Comparison of ENCODE assay signal across 24 mouse cellular contexts in the genomic region with DNA sequence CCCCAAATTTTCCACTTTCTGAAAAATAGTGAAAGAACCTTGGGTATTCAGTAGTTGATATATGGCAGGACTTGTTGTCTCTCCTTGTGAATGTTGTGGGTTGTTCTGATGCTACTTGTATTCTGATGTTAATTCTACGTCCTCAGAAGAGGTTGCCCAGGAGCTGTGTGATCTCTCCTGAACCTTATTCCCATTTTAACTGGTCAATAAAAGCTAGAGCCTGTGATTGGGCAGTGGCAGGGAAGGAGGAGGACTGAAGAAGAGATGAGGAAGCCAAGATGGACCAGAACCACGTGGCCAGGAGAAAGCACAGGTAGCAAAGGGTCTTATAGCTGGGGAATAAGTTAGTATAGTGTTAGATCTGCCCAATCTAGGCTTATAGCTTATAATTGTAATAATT.
"Had no signal": no experiment of that assay in that cellular context is flagged by ENCODE, and none has a peak within 500 bp of the region (broad histone marks: within the 10 kb centered on the region; RNA-seq: fewer than 3 reads in every experiment).

No protein-coding gene starts in this region.

- H3K27me3 ChIP-seq: heart, embryonic 13.5 days; heart, embryonic 15.5 days; hindbrain, embryonic 13.5 days; hindbrain, embryonic 15.5 days; kidney, embryonic 15.5 days; limb, embryonic 12.5 days; liver, embryonic 12.5 days; liver, embryonic 15.5 days had no signal

- ATAC-seq: hindbrain, postnatal 0 days; intestine, embryonic 16.5 days; liver, embryonic 12.5 days had no signal

- H3K9me3 ChIP-seq: heart, embryonic 13.5 days; heart, embryonic 15.5 days; hindbrain, embryonic 13.5 days; hindbrain, embryonic 15.5 days; kidney, embryonic 15.5 days; limb, embryonic 10.5 days; limb, embryonic 12.5 days; liver, embryonic 12.5 days; liver, embryonic 15.5 days had no signal

- H3K4me1 ChIP-seq: kidney, embryonic 15.5 days; limb, embryonic 10.5 days; limb, embryonic 12.5 days had no signal

- H3K27ac ChIP-seq: heart, embryonic 13.5 days; heart, embryonic 15.5 days; hindbrain, embryonic 13.5 days; hindbrain, embryonic 15.5 days; hindbrain, postnatal 0 days; kidney, embryonic 15.5 days; kidney, postnatal 0 days; left cerebral cortex, adult 2 months; limb, embryonic 10.5 days; limb, embryonic 12.5 days; liver, embryonic 12.5 days; liver, embryonic 15.5 days had no signal

- H3K4me3 ChIP-seq: heart, embryonic 13.5 days; heart, embryonic 15.5 days; hindbrain, embryonic 13.5 days; hindbrain, embryonic 15.5 days; kidney, embryonic 15.5 days; left cerebral cortex, adult 2 months; limb, embryonic 10.5 days; limb, embryonic 12.5 days; liver, embryonic 12.5 days; liver, embryonic 15.5 days had no signal

- H3K4me2 ChIP-seq: heart, embryonic 11.5 days; heart, embryonic 13.5 days; heart, embryonic 15.5 days; hindbrain, embryonic 13.5 days; hindbrain, embryonic 15.5 days; kidney, embryonic 15.5 days; limb, embryonic 12.5 days; liver, embryonic 12.5 days; liver, embryonic 15.5 days had no signal

- H3K9ac ChIP-seq: heart, embryonic 13.5 days; heart, embryonic 15.5 days; hindbrain, embryonic 13.5 days; hindbrain, embryonic 15.5 days; kidney, embryonic 15.5 days; limb, embryonic 12.5 days; liver, embryonic 12.5 days; liver, embryonic 15.5 days had no signal

- DNase-seq: gastrocnemius, postnatal 14 days; gastrocnemius, postnatal 36 days; heart, adult 18-20 months; heart, postnatal 14 days; heart, postnatal 36 days; kidney, adult 11 months; kidney, adult 2 months; kidney, adult 9 months; kidney, postnatal 14 days; kidney, postnatal 36 days had no signal
